Mouse (Mus musculus) cerebellum, adult 2 months (tissue): ENCODE results near the gene Ankrd63. TPM values are rescaled to one million over a fixed set of nuclear protein-coding genes. Genes with fewer than 3 reads are reported as not detected.
"Not testable (repeated sequence)": the region's sequence is repeated elsewhere in the genome, so short reads cannot be mapped to it uniquely, and the experiment has no call there.

Source experiments
- DNase-seq, 2 experiments: peaks; one replicate each; pipeline ENCODE4 v3.0.0; 2021
- H3K27ac ChIP-seq: fragments of 200-500 bp; 2 replicates; pipeline ENCODE4 v1.5.1; 2012; ENCODE audit warnings: low read length, control low read depth, inconsistent platforms; ENCODE audit not compliant: insufficient read depth
- H3K27me3 ChIP-seq: fragments of 200-500 bp; 2 replicates; pipeline ENCODE4 v1.6.1; 2012; ENCODE audit warnings: inconsistent platforms, mild to moderate bottlenecking, low read length, moderate library complexity; ENCODE audit not compliant: control insufficient read depth, insufficient read depth
- H3K4me1 ChIP-seq: fragments of 200-500 bp; 2 replicates; pipeline ENCODE4 v1.6.1; 2011; ENCODE audit warnings: low read length; ENCODE audit not compliant: control insufficient read depth, insufficient read depth
- H3K4me3 ChIP-seq: fragments of 200-500 bp; replicated peaks from 2 replicates; pipeline ENCODE3; 2011; ENCODE audit warnings: mild to moderate bottlenecking, low read depth, low read length, control low read depth; ENCODE audit not compliant: insufficient read depth
- CTCF ChIP-seq: fragments of 200-500 bp; IDR thresholded peaks from 2 replicates; pipeline ENCODE4 v1.5.1; 2011; ENCODE audit warnings: low read depth, mild to moderate bottlenecking, control low read depth, low read length, moderate library complexity, borderline replicate concordance; ENCODE audit not compliant: insufficient read depth
- POLR2A ChIP-seq: fragments of 200-500 bp; IDR thresholded peaks from 2 replicates; pipeline ENCODE4 v1.6.1; 2011; ENCODE audit warnings: low read length, control low read depth, borderline replicate concordance; ENCODE audit not compliant: insufficient read depth
- WGBS: fragments of 180-500 bp; shearing (Covaris S2); methylation state at CpG from one replicate; pipeline ENCODE4 v1.1.7; 2018; 5-methylcytosine and 5-hydroxymethylcytosine counted together
- polyA plus RNA-seq: library from polyadenylated mRNA; depleted of rRNA; stranded (reverse); fragments of >200 nt; gene quantifications from 2 replicates; pipeline ENCODE4 v1.2.3, GENCODE M21; 2012; rRNA removed

The Ankrd63 gene
- polyA plus RNA-seq, 1 experiment = 0.82 TPM

GRCm38 (mm10) chr2:118662902-118663803 lies 40.6 kb downstream of the Ankrd63 start, which contains the start of gene Pak6:
Pak6 (plus strand) TSS chr2:118663303.
- peaks cover 4% of the 10 kb centered on the region; the same call in 1 of the 2 replicates for H3K4me1 ChIP-seq
- 3% methylated on average over 37 of the region's 37 CpGs for WGBS
- TF ChIP-seq POLR2A (no peak), CTCF (no peak)
- H3K27me3 ChIP-seq = no peaks in the 10 kb centered on the region
- peak within 1 kb of the TSS; percentile 44 for H3K4me3 ChIP-seq
- no peak within 1 kb of the TSS for H3K27ac ChIP-seq
- DNase-seq = peak; percentile 18 to 39

DNA sequence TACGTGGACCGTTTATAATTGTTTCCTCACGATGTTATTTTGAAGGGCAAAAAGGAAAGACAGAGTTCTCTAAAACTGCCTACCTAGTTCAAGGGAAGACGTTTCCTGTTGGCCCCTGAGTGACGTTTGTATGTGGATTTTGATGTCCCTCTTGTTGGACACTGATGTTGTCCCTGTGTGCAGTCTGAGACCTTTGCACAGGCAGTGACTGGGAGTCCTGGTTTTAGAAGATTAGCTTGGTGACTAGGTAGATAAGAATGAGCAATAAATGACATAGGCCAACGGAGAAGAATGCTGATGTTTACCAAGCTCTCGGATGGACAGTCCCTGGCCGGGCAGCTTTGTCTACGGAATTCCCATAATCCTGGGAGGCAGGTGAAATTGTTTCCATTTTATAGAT lies 41.9 kb downstream of the Ankrd63 start:
- TF ChIP-seq POLR2A (no peak), CTCF (no peak)
- WGBS = 94% methylated on average over 9 of the region's 9 CpGs
- no peak overlapping the region for H3K4me3 ChIP-seq
- DNase-seq = no peak
- peaks cover 4% of the 10 kb centered on the region; the same call in 1 of the 2 replicates for H3K4me1 ChIP-seq
- no peak overlapping the region for H3K27ac ChIP-seq
- H3K27me3 ChIP-seq = no peaks in the 10 kb centered on the region

DNA sequence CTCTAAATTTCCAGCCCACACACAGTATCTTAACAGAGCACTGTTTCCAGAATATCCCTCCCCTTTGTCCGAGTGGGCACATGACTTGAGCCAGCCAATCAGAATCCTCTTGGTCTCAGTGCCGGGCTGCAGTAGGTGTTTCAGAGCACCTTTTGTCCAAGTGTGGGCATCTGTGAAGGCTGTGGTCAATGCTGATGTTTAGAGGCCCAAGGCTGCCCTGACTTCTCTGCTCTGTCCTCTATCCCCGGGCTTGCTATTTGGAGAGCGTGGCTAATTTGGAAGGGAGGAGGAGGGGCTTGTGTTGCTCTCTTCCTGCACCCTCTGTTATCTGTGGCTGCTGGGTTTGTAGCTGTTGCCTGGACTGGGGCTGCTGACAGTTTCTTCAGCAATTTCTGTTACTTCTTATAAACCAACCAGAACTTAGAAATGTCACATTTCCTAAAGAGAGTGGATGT lies 43.7 kb downstream of the Ankrd63 start:
- H3K4me3 ChIP-seq = peak overlapping the region; percentile 71
- TF ChIP-seq POLR2A (no peak), CTCF (no peak)
- peaks cover 4% of the 10 kb centered on the region; the same call in 1 of the 2 replicates for H3K4me1 ChIP-seq
- peak; percentile 45 to 47 for DNase-seq
- H3K27ac ChIP-seq = no peak overlapping the region
- H3K27me3 ChIP-seq = no peaks in the 10 kb centered on the region
- WGBS = 2% methylated on average over 4 of the region's 4 CpGs

DNA sequence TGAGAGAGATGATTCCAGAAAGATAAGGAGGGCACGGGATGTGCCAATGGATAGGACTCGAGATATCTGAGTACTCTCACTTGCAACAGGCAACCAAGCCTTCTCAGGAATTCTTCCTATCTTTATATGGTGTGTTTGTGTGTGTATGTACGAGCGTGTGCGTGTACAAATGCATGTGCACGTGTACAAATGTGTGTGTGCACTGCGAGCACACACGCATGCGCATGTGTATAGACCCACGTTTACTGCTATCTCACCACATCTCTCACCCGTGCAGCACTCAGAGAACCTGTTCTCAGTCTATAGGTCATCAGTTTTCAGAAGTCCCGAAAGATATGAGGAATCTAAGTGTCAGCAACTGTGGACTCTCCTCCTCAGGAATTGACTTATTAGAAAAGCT lies 44.3 kb downstream of the Ankrd63 start:
- no peak for DNase-seq

GRCm38 (mm10) chr2:118659077-118659476 lies 44.7 kb downstream of the Ankrd63 start:
- TF ChIP-seq POLR2A (no peak), CTCF (no peak)
- DNase-seq = no peak
- 81% methylated on average over 1 of the region's 1 CpGs for WGBS
- Histone ChIP-seq H3K27ac (no peak overlapping the region), H3K4me3 (no peak overlapping the region), H3K27me3 (no peaks in the 10 kb centered on the region), H3K4me1 (peaks cover 4% of the 10 kb centered on the region; the same call in 1 of the 2 replicates)

More for the DNA sequence above, 44.3 kb downstream of the Ankrd63 start:
- Histone ChIP-seq H3K27me3 (no peaks in the 10 kb centered on the region), H3K27ac (no peak overlapping the region), H3K4me3 (peak overlapping the region; percentile 71), H3K4me1 (peaks cover 4% of the 10 kb centered on the region; the same call in 1 of the 2 replicates)
- WGBS = 85% methylated on average over 12 of the region's 12 CpGs
- no peak for TF ChIP-seq CTCF
- TF ChIP-seq POLR2A = no peak

GRCm38 (mm10) chr2:118658457-118658856 lies 45.3 kb downstream of the Ankrd63 start:
- DNase-seq = no peak
- no peak overlapping the region for H3K4me3 ChIP-seq
- no peak for TF ChIP-seq POLR2A
- TF ChIP-seq CTCF = no peak
- WGBS = 60% methylated on average over 4 of the region's 4 CpGs
- peaks cover 4% of the 10 kb centered on the region; the same call in 1 of the 2 replicates for H3K4me1 ChIP-seq
- H3K27me3 ChIP-seq = no peaks in the 10 kb centered on the region
- H3K27ac ChIP-seq = no peak overlapping the region

DNA sequence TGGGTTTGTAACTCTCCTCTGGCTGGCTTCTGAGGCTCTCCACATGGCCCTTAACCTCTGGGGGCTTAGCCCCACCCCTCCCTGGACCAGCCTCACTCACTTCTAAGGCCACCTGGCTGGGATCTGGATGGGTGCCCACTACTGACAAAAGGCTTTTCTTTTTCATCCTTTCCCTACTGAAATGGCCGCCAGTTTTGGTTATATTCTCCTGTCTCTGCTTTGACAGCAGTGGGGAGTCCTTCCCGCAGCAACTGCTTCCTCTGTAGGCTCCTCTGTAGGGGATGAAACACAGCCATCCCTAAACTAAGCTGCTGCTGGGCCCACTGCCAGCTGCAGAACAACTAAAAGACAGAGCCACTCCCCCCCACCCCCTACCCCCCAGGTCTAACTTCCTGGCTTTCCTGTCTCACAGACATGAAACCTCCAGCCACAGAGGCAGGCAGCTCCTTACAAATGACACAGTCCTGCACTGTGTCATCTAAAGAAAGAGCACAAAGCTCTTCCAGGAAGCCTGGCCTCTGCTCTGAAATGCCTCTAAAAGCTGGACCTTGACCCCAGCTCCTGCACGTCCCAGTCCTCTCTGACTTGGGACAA lies 47.0 kb downstream of the Ankrd63 start:
- WGBS = 32% methylated on average over 3 of the region's 3 CpGs
- DNase-seq = no peak
- Histone ChIP-seq H3K4me1 (no peaks in the 10 kb centered on the region), H3K4me3 (no peak overlapping the region), H3K27ac (no peak overlapping the region), H3K27me3 (no peaks in the 10 kb centered on the region)
- TF ChIP-seq POLR2A = no peak
- no peak for TF ChIP-seq CTCF

DNA sequence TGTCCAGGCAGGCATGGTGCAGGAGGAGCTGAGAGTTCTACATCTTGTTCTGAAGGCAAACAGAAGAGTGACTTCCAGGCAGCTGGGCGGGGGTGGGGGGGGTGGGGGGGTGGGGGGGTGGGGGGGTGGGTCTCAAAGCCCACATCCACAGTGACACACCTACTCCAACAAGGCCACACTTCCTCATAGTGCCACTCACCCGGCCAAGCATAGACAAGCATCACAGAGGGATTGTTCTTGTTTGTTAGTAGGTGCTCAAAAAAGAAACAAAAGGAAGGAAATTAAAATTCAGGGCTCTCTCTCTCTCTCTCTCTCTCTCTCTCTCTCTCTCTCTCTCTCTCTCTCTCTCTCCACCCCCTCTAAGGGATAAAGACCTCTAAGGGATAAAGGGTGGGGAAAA lies 53.1 kb downstream of the Ankrd63 start:
- not testable (repeated sequence) for H3K4me3 ChIP-seq, H3K27me3 ChIP-seq, H3K27ac ChIP-seq, DNase-seq, H3K4me1 ChIP-seq
- 59% methylated on average over 1 of the region's 2 CpGs for WGBS

Other genes with a start within 250 kb of the Ankrd63 start
- 219 and 221 TPM in 2 replicates for gene Srp14, start 224.3 kb downstream of the Ankrd63 start, polyA plus RNA-seq
- gene Bmf, start 154.3 kb downstream of the Ankrd63 start, polyA plus RNA-seq = 8.6 and 9.2 TPM in 2 replicates
- gene Bub1b, start 105.8 kb downstream of the Ankrd63 start, polyA plus RNA-seq = 2.9 and 3.4 TPM in 2 replicates
- gene Pak6, start 40.7 kb downstream of the Ankrd63 start, polyA plus RNA-seq = 5.6 and 6.4 TPM in 2 replicates
- gene Plcb2, start 24.5 kb upstream of the Ankrd63 start, polyA plus RNA-seq = 0.86 and 0.97 TPM in 2 replicates
- gene Inafm2, start 41.8 kb upstream of the Ankrd63 start, polyA plus RNA-seq = 21.8 and 22.0 TPM in 2 replicates
- gene Ccdc9b, start 58.7 kb upstream of the Ankrd63 start, polyA plus RNA-seq = 8.3 and 8.5 TPM in 2 replicates
- gene Phgr1, start 68.8 kb upstream of the Ankrd63 start, polyA plus RNA-seq = not detected in 2 replicates
- gene Disp2, start 75.8 kb upstream of the Ankrd63 start, polyA plus RNA-seq = 212 and 227 TPM in 2 replicates
- 1.6 and 2.1 TPM in 2 replicates for gene Knstrn, start 110.0 kb upstream of the Ankrd63 start, polyA plus RNA-seq
- gene Ivd, start 158.0 kb upstream of the Ankrd63 start, polyA plus RNA-seq = 128 and 134 TPM in 2 replicates
- 16.6 and 16.7 TPM in 2 replicates for gene Bahd1, start 196.4 kb upstream of the Ankrd63 start, polyA plus RNA-seq
- gene Chst14, start 222.5 kb upstream of the Ankrd63 start, polyA plus RNA-seq = 4.2 and 4.4 TPM in 2 replicates